Comparison of ENCODE assay signal across 10 mouse cellular contexts in the genomic region with DNA sequence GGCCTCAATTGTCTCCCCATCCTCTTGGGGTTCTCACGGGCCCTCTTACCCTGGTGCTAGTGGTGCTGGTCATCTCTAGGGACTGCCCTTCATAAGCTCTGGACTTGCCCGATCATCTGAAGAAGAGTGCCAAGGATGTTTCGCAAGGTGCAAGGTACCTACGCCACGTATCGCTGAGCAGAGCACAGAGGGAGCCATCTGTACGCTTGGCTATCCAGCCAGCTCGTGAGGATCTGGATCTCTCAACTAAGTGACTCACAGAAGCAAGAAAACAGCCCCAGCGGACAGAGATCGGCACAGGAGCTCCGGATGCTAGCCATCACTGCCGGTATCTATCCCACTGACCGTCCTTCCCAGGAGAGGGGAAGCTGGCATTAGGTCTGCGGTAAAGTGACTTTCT. TPM values are rescaled to one million over a fixed set of nuclear protein-coding genes. Genes with fewer than 3 reads are reported as not detected.
"Had no signal": no experiment of that assay in that cellular context is flagged by ENCODE, and none has a peak within 500 bp of the region (broad histone marks: within the 10 kb centered on the region; RNA-seq: fewer than 3 reads in every experiment).

No protein-coding gene starts in this region.

- DNase-seq: layer of hippocampus, postnatal 36 days; liver, embryonic 13.5 days; lung, adult 2 months; lung, postnatal 14 days; midbrain, embryonic 14.5 days; thymus, adult 18-20 months; thymus, postnatal 36 days had no signal

- H3K36me3 ChIP-seq: liver, embryonic 13.5 days had no signal

- H3K27me3 ChIP-seq: liver, embryonic 13.5 days had no signal

- H3K4me3 ChIP-seq: layer of hippocampus, adult 2 months; left cerebral cortex, adult 2 months; liver, embryonic 13.5 days had no signal

- H3K27ac ChIP-seq: layer of hippocampus, adult 2 months; left cerebral cortex, adult 2 months; liver, embryonic 13.5 days had no signal

RNA-seq across cellular contexts. Expression of a gene that starts 20.8 kb away (rescaled TPM):
- total RNA-seq: liver, adult 2 months had no signal
